Mouse (Mus musculus) liver, embryonic 14.5 days (tissue): ENCODE data around the gene Sparcl1.

ENCODE experiments used
- CTCF ChIP-seq: IDR thresholded peaks from 2 replicates; pipeline ENCODE4 v1.5.1; 2016; ENCODE audit warnings: antibody characterized with exemption, low read depth, control low read depth
- EP300 ChIP-seq: IDR thresholded peaks from 2 replicates; pipeline ENCODE4 v1.6.1; 2016; ENCODE audit warnings: antibody characterized with exemption, low read depth

DNA sequence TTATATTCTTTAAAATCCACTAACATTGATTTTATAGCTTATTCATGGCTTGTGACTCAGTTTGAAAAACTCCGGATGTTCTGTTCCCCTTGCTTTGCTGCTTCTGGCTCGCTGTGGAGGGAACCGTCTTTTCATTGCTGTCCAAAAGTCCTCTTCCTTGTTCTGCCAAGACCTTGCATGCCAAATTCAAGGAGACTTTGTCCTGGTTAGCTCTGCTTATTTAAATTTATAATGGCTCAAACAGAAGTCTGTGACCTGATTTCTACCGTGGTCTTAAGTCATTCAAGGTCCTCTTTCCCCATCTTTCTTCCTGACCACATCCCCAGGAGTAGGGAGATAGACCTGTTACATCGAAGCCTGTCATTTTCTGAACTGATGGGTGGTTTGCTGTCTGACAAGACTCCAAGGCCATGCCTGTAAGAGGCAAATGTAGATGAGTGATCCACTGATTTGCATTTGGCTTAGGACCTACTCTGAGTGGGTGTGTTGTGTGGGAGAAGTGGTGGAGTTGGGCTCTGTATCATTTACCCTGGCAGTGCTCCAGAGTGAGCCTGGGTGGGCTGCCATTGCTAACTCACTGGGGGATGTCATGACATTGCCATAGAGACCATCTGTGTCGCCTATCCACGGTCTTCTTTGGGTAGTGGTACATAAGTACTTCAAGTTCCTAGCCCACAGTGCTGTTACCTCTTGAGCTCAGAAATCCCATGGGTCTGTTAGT is 45.0 kb upstream of the Sparcl1 start:
- TF ChIP-seq CTCF (no peak), EP300 (no peak)
